Mouse (Mus musculus) ES-Bruce4 (cell line): ENCODE measurements at regions not wholly inside any gene's neighbourhood (a gene's known extent, or its start where the extent isn't known, plus 50 kb on each side); places are given as distances from the start of the nearest gene placed in this dataset.

Experiments used
- H3K27ac ChIP-seq: 2 replicates; pipeline ENCODE4 v1.5.1; 2012; ENCODE audit warnings: low read length, inconsistent platforms; ENCODE audit not compliant: insufficient read depth
- H3K27me3 ChIP-seq: 2 replicates; pipeline ENCODE4 v1.6.1; 2012; ENCODE audit warnings: mild to moderate bottlenecking, low read length, inconsistent platforms; ENCODE audit not compliant: control insufficient read depth, poor library complexity, insufficient read depth, severe bottlenecking
- H3K36me3 ChIP-seq: 2 replicates; pipeline ENCODE4 v1.6.1; 2012; ENCODE audit warnings: inconsistent platforms, mild to moderate bottlenecking, low read length, moderate library complexity; ENCODE audit not compliant: control insufficient read depth, poor library complexity, insufficient read depth, severe bottlenecking
- H3K4me1 ChIP-seq: one replicate; pipeline ENCODE4 v1.8.1; 2011; ENCODE audit warnings: low read length; ENCODE audit not compliant: control insufficient read depth, insufficient read depth
- H3K4me3 ChIP-seq: 2 replicates; pipeline ENCODE4 v1.5.1; 2011; ENCODE audit warnings: low read depth, mild to moderate bottlenecking, low read length
- H3K9ac ChIP-seq: 2 replicates; pipeline ENCODE4 v1.6.1; 2012; ENCODE audit warnings: low read depth, mild to moderate bottlenecking, inconsistent platforms; ENCODE audit not compliant: poor library complexity, severe bottlenecking
- H3K9me3 ChIP-seq: replicated peaks from 2 replicates; pipeline ENCODE4 v1.6.1; 2012; ENCODE audit warnings: mild to moderate bottlenecking, low read length, inconsistent platforms; ENCODE audit not compliant: control insufficient read depth, poor library complexity, insufficient read depth, severe bottlenecking
- CTCF ChIP-seq: IDR thresholded peaks from one replicate; pipeline ENCODE4 v1.8.1; 2011; ENCODE audit warnings: low read depth, low read length
- EP300 ChIP-seq: IDR thresholded peaks from 2 replicates; pipeline ENCODE4 v1.6.1; 2011; ENCODE audit warnings: low read depth, low read length; ENCODE audit not compliant: insufficient read depth
- POLR2A ChIP-seq: IDR thresholded peaks from one replicate; pipeline ENCODE4 v1.8.1; 2011; ENCODE audit warnings: low read length; ENCODE audit not compliant: insufficient read depth

DNA sequence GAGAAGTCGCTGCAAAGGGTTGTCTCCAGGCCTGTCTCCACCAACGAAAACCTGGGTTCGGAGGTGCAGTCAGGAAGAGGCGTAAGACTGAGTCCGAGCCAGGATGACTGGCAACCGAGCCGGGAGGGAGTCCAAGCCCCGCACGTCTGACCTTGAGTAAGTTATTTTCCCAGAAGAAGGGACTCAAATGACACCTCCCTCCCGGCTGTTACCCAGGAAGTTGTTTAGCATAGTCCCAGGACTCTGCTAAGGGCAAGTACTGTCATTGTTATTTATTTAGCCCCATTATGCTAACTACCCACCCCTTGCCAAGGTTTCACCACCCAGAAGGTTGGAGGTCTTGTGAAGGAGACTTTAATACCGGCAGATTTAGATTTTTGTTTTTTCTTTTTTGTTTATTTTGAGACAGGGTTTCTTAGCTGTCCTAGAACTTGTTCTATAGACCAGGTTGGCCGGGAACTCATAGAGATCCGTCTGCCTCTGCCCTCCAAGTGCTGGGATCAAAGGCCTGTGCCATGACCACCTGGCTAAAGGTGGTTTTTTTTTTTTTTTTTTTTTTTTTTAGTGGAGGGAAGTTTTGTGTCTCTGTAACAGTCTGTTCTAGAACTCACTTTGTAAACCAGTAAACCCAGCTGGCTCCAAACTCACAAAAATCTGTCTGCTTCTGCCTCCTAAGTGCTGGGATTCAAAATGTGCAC, 107.8 kb downstream of the Sox2 start:
- Histone ChIP-seq H3K27ac (peak overlapping the region; percentile 97), H3K9ac (peak overlapping the region; percentile 92), H3K4me1 (peaks cover 7% of the 10 kb centered on the region), H3K27me3 (no peaks in the 10 kb centered on the region), H3K9me3 (no peaks in the 10 kb centered on the region), H3K36me3 (no peaks in the 10 kb centered on the region), H3K4me3 (peak overlapping the region; percentile 83)
- no peak for TF ChIP-seq CTCF
- peak; percentile 100 for TF ChIP-seq EP300

DNA sequence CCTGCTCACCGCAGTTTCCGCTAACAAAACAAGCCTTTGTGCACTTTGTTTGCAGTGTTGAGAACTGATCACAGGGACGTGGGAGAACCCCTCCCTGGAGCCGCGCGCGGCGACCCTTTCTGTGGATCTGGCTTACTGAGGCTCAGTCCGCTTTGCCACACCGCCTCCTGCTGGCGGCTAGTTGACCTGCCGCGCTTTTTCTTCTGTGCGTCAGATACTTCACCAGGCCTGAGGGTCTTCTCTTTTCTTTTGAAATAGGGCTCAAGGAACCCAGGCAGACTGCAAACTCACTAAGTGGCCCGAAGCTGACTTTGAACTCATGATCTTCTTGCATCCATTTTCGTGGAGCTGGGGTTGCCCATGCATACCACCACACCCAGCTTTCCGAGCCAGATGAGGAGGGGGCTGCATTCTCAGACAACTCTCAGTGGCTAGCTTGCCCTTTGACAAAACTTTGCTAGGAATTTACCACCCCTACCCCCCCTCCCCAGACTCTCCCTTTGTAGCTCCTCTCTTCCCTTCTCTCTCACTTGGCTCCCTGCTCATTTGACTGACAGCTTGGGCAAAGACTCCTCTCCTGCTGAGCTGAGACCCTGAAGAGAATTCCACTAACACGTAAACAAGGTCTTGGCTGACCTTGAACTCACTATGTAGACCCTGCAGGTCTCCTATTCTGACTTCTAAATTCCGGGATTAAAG, 109.9 kb downstream of the Sox2 start:
- peak overlapping the region; percentile 31 for H3K4me3 ChIP-seq
- no peaks in the 10 kb centered on the region for H3K27me3 ChIP-seq
- H3K9me3 ChIP-seq: no peaks in the 10 kb centered on the region
- H3K36me3 ChIP-seq: no peaks in the 10 kb centered on the region
- peak overlapping the region; percentile 75 for H3K9ac ChIP-seq
- H3K4me1 ChIP-seq: peaks cover 1% of the 10 kb centered on the region
- H3K27ac ChIP-seq: peak overlapping the region; percentile 98
- TF ChIP-seq EP300: peak; percentile 99
- peak; percentile 77 for TF ChIP-seq CTCF
- TF ChIP-seq POLR2A: no peak

DNA sequence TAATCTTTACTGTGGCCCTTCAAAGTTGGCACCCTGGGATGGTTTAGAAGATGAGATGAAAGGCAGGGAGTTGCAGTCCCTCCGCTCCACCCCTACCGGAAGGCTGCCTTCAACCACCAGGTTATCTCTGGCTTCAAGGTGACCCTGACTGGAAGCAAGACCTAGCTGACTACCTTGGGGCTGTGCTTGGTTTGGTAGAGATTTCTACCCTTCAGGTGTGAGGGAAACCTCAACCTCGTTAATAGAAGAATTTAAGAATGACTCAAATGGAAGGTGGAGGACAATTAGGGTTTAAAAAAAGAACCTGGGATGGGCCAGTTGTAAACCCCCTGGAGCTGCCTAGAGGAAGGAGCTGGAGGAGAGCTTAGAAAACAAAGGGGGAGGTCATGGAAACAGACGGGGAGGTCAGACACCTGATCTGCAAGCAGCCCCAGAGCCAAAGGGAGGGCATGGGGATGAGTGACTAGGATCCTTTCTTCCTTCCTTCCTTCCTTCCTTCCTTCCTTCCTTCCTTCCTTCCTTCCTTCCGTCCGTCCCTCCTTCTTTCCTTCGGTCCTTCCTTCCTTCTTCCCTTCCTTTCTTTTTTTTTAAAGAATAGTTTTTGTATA, 111.1 kb downstream of the Sox2 start:
- Histone ChIP-seq H3K27ac (peak overlapping the region; percentile 98), H3K4me3 (no peak overlapping the region), H3K9me3 (no peaks in the 10 kb centered on the region), H3K9ac (no peak overlapping the region), H3K4me1 (peaks cover 1% of the 10 kb centered on the region), H3K36me3 (no peaks in the 10 kb centered on the region), H3K27me3 (no peaks in the 10 kb centered on the region)
- TF ChIP-seq EP300 (peak; percentile 99), CTCF (no peak), POLR2A (no peak)

GRCm38 (mm10) chr3:34761783-34762182, 111.6 kb downstream of the Sox2 start:
- H3K9me3 ChIP-seq: no peaks in the 10 kb centered on the region
- H3K9ac ChIP-seq: 0 out of 2 replicates have a peak overlapping the region, but pooled peaks have one; percentile 32
- H3K4me3 ChIP-seq: no peak overlapping the region
- peak overlapping the region; percentile 94 for H3K27ac ChIP-seq
- H3K36me3 ChIP-seq: no peaks in the 10 kb centered on the region
- no peak for TF ChIP-seq CTCF
- TF ChIP-seq EP300: no peak
- no peak for TF ChIP-seq POLR2A
- peaks cover 2% of the 10 kb centered on the region for H3K4me1 ChIP-seq
- H3K27me3 ChIP-seq: no peaks in the 10 kb centered on the region

DNA sequence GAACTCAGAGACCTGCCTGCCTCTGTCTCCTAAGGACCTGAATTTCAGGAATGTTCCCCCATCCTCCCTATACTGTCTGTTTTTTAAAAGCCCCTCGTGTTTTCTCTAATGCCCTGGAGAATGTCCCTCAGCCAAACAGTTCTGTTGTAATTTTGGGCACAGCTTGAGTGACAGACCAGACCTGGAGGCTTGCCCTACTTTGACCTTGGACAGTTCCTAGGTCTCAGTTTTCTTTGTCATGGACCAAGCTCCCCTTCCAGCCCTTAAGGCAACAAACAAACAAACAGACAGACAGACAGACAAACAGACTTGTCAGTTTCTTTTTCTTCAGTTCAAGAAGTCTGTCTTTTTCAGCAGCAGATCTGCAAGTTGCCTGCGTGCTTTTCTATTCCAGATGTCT, 114.4 kb downstream of the Sox2 start:
- H3K27ac ChIP-seq: peak overlapping the region; percentile 90
- H3K9me3 ChIP-seq: no peaks in the 10 kb centered on the region
- H3K4me1 ChIP-seq: peaks cover 5% of the 10 kb centered on the region
- H3K27me3 ChIP-seq: no peaks in the 10 kb centered on the region
- no peak overlapping the region; the same call in none of the 2 replicates for H3K9ac ChIP-seq
- H3K4me3 ChIP-seq: peak overlapping the region; percentile 49
- H3K36me3 ChIP-seq: no peaks in the 10 kb centered on the region
- TF ChIP-seq POLR2A: no peak
- peak; percentile 86 for TF ChIP-seq EP300

DNA sequence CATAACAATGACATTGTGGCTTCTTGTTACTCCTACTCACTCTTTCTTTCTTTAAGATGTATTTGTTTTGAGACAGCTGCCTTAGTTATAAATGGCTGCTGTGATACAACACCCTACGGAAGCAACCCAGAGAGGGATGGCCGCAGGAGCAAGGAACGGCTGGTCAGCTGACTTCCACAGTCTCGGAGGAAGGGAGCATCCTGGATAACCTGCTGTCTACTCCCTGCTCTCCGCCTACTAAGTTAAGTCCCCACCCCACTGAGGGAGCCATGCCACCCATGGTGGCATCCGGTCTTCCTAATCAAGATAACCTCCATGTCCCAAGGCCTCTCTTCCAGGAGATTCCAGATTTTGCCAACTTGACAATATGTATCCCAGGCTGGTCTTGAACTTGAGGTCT, 114.9 kb downstream of the Sox2 start:
- Histone ChIP-seq H3K9ac (peak overlapping the region; percentile 14), H3K27ac (peak overlapping the region; percentile 90), H3K9me3 (no peaks in the 10 kb centered on the region), H3K4me3 (peak overlapping the region; percentile 49), H3K27me3 (no peaks in the 10 kb centered on the region), H3K36me3 (no peaks in the 10 kb centered on the region), H3K4me1 (peaks cover 5% of the 10 kb centered on the region)
- TF ChIP-seq EP300 (peak; percentile 64; the same call in 1 of the 2 replicates), POLR2A (no peak), CTCF (no peak)
